Comparison of ENCODE assay signal across 8 mouse cellular contexts in the genomic region with DNA sequence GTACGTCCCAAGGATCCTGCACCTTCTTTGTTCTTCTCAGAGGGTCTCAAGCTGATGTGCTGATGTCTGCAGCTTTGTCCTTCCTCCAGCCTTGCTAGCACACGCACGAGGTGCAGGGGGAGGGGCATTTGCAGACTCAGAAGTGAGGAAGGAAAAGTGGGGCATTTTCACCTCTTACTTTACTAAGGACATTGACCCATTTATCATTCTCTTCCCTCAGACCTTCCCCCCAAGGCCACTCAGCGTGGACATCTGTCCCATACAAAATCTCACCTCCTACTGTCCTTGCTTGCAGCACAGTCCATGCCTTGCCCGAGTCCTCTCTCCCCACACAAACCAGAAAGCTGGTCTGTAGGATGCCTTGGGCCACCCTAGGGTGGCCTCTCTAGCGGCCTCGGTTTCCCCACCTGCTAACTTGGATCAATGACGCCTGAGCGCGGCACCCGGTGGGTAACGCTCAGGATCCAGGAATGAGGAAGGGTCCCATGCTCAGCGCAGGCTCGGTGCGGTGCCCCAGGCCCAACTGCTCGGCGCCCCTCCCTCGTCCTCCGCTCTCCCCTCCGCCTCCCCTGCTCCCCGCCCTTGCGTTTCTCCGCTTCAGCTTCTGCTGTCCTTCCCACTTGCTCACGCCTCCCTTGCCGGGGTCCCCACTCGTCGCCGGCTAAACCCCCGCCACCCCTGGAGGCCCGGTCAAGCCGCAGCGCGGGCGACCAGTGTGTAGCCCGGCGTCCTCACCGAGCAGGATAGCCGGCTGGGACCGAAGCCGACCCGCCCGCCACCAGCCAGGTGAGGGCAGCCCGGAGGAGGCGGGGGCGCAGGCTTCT. TPM values are rescaled to one million over a fixed set of nuclear protein-coding genes. Genes with fewer than 3 reads are reported as not detected.
DNase-seq lines count a peak whose midpoint lies in the region; ATAC-seq and TF ChIP-seq lines count a peak whose summit lies in the region.

Gene C1qtnf4, plus strand, starts transcription at position 643 of the 824 bp plus-strand sequence.

- H3K4me3 ChIP-seq in kidney, adult 2 months (ENCODE audit: insufficient read depth, low read depth, low read length): peak within 1 kb of the TSS; percentile 7; the same call in 1 of the 2 replicates
- H3K4me3 ChIP-seq in forebrain, embryonic 13.5 days: peak within 1 kb of the TSS; percentile 62
- peak within 1 kb of the TSS; percentile 20 for H3K4me3 ChIP-seq in testis, adult 2 months (ENCODE audit: control insufficient read depth, low read depth, low read length)

- no peak for TF ChIP-seq POLR2A in kidney, adult 2 months (IDR thresholded peaks at IDR 0.05; ENCODE audit: low read depth, low read length)
- TF ChIP-seq POLR2A in testis, adult 2 months (IDR thresholded peaks at IDR 0.05; ENCODE audit: control insufficient read depth, low read depth, low read length): 0 out of 2 replicates have a peak, but pooled peaks have one; percentile 21

- H3K27ac ChIP-seq in kidney, adult 2 months (ENCODE audit: insufficient read depth, low read depth, low read length): no peak within 1 kb of the TSS
- peak within 1 kb of the TSS; percentile 77 for H3K27ac ChIP-seq in forebrain, embryonic 13.5 days
- no peak within 1 kb of the TSS for H3K27ac ChIP-seq in testis, adult 2 months (ENCODE audit: control insufficient read depth, insufficient read depth, low read depth, low read length)

- no peaks in the 10 kb centered on the region for H3K4me1 ChIP-seq in kidney, adult 2 months (ENCODE audit: control insufficient read depth, insufficient read depth, low read length)
- H3K4me1 ChIP-seq in forebrain, embryonic 13.5 days: peaks cover 51% of the 10 kb centered on the region
- H3K4me1 ChIP-seq in testis, adult 2 months (ENCODE audit: control insufficient read depth, insufficient read depth, low read length): peaks cover 19% of the 10 kb centered on the region

- TF ChIP-seq CTCF in kidney, adult 2 months (conservative IDR thresholded peaks at IDR 0.05; ENCODE audit: insufficient read depth, insufficient read length, low read depth, low read length): no peak
- TF ChIP-seq CTCF in testis, adult 2 months (IDR thresholded peaks at IDR 0.05; ENCODE audit: control insufficient read depth, insufficient read depth, insufficient replicate concordance, low read depth, low read length): no peak

- DNase-seq in kidney, adult 2 months: no peak
- DNase-seq in kidney, adult 9 months: no peak
- DNase-seq in cerebellum, adult 11-12 months: peak; percentile 68
- peak; percentile 47 for DNase-seq in kidney, postnatal 10 days
- peak; percentile 44 for DNase-seq in mesoderm, embryonic 11.5 days (ENCODE audit: low read depth, low spot score)
- no peak for DNase-seq in ovary, adult 18-20 months (ENCODE audit: low spot score)

- H3K27me3 ChIP-seq in kidney, adult 2 months (replicated peaks; ENCODE audit: control insufficient read depth, insufficient read depth, low read length): 0 out of 2 replicates have a peak, but pooled peaks cover 1% of the 10 kb centered on the region
- peaks cover 54% of the 10 kb centered on the region for H3K27me3 ChIP-seq in forebrain, embryonic 13.5 days
- no peaks in the 10 kb centered on the region for H3K27me3 ChIP-seq in testis, adult 2 months (ENCODE audit: control insufficient read depth, insufficient read depth, low read length)

- H3K36me3 ChIP-seq in kidney, adult 2 months (ENCODE audit: control insufficient read depth, insufficient read depth, low read length): no peaks in the 10 kb centered on the region
- H3K36me3 ChIP-seq in forebrain, embryonic 13.5 days (ENCODE audit: poor library complexity, severe bottlenecking): no peaks in the 10 kb centered on the region
- H3K36me3 ChIP-seq in testis, adult 2 months (ENCODE audit: control insufficient read depth, insufficient read depth, low read length): no peaks in the 10 kb centered on the region

- H3K9ac ChIP-seq in forebrain, embryonic 13.5 days: peak within 1 kb of the TSS; percentile 89

- H3K4me2 ChIP-seq in forebrain, embryonic 13.5 days: peak within 1 kb of the TSS; percentile 90

- peak; percentile 84 for ATAC-seq in forebrain, embryonic 13.5 days

- H3K9me3 ChIP-seq in forebrain, embryonic 13.5 days (replicated peaks): no peaks in the 10 kb centered on the region

- 3% methylated on average over 45 of the region's 45 CpGs for WGBS in kidney, adult 2 months
- WGBS in forebrain, embryonic 13.5 days: under 1% methylated on average over 45 of the region's 45 CpGs

RNA-seq across cellular contexts. Expression of gene C1qtnf4, which starts in this region (rescaled TPM):
- polyA plus RNA-seq in kidney, adult 2 months (2012; rRNA removed): 9.9 and 11.1 TPM in 2 replicates
- 9.0 and 9.4 TPM in 2 replicates for polyA plus RNA-seq in forebrain, embryonic 13.5 days (2015; fragmentation: Nextera tagmentation; extraction: Ambion mirVana)
- 390 and 487 TPM in 2 replicates for polyA plus RNA-seq in testis, adult 2 months (2012; rRNA removed)

Comparison
In these comparisons a context has a peak if more than half of its experiments do, and no peak if none do; other contexts are left out.
1. RNA of gene C1qtnf4 (polyA plus RNA-seq): 390 to 487 TPM in testis, adult 2 months; 9.9 to 11.1 TPM in kidney, adult 2 months and 9.0 to 9.4 TPM in forebrain, embryonic 13.5 days; every median in the first group is over 10 times any median in the second.
2. DNase-seq: peak in cerebellum, adult 11-12 months (single experiment), kidney, postnatal 10 days (single experiment) and mesoderm, embryonic 11.5 days (single experiment); none in kidney, adult 2 months (single experiment), kidney, adult 9 months (single experiment) and ovary, adult 18-20 months (single experiment).
3. H3K4me3 ChIP-seq: peak in every context shown above with its lines; median percentile 62 in forebrain, embryonic 13.5 days; 20 in testis, adult 2 months; 7 in kidney, adult 2 months.